Mouse (Mus musculus) adrenal gland, postnatal 25 days (tissue): ENCODE results near the gene Wbp1. TPM values are rescaled to one million over a fixed set of nuclear protein-coding genes. Genes with fewer than 3 reads are reported as not detected.

Experiments
- DNase-seq: peaks from one replicate; pipeline ENCODE4 v3.0.0; 2021; ENCODE audit warnings: mixed read lengths
- microRNA-seq, 2 experiments: library from miRNA; unstranded; fragments of <30 nt; microRNA quantifications; one replicate each; pipeline ENCODE4 v1.2.0; 2021
- total RNA-seq: library from RNA; stranded (reverse); gene quantifications from 2 replicates; pipeline ENCODE4 v1.2.3, GENCODE M21; 2021

Wbp1 gene
- total RNA-seq, 1 experiment from 2014 or later: 118 TPM

DNA sequence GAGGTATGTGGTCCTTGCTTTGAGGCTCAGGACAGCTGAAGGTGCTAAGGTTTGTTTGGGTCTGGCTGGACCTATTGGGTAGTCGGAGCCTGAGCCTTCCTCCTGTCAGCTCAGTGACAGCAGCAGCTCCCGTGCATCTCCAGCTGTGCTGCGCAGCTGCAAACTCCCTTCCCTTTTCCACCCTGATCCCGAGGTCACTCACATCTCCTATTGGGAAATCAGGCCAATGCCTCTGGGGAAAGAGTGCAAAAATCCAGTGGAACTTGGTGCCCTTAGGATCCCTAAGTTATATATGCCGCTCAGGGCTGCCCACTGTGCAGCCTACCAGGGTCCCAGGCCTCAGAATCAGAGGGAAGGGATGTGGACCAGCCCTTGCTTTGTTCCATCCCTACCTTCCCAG, 37.9 kb downstream of the Wbp1 start:
- DNase-seq: no peak

- no peak for DNase-seq
Observed at GRCm38 (mm10) chr6:83080210-83080609, 41.1 kb downstream of the Wbp1 start.

- DNase-seq: peak; percentile 99
Observed at GRCm38 (mm10) chr6:83078324-83078858, 43.0 kb downstream of the Wbp1 start.

DNA sequence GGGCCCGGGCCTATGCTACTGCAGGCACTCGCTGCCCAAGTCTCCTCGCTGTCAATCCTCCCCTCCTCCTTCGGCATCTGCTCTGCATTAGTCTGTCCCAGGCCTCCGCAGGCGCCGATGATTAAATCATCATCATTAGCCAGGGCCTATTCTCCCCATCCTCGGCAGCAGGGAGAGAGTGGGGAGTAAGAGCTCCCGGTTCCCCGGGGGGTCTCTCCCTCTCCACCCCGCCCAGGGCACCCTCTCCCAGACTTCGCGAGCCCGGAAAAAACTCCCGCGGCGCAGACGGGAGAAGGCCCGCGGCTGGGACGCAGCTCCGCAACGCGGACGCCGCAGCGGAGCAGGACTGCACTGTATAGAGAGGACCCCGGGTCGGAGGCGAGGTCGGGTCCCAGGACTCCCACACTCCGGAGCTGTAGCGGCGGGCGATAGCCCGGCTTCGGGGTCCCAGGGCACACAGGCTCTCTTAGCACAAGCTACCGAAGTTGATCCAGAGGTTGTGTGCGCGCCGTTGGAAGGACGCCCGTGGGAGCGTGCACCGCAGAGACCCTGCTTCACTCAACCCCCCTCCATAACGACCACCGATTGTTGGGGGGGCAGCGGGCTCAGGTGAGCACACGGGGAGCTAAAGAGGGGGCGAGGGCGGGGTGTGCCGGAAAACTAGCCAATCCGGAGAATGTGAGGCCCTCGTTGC, 43.6 kb downstream of the Wbp1 start, which contains the start of gene Pcgf1:
Gene Pcgf1 (plus strand): TSS at position 240 of the 694 bp plus-strand sequence.
- peak; percentile 46 for DNase-seq

DNA sequence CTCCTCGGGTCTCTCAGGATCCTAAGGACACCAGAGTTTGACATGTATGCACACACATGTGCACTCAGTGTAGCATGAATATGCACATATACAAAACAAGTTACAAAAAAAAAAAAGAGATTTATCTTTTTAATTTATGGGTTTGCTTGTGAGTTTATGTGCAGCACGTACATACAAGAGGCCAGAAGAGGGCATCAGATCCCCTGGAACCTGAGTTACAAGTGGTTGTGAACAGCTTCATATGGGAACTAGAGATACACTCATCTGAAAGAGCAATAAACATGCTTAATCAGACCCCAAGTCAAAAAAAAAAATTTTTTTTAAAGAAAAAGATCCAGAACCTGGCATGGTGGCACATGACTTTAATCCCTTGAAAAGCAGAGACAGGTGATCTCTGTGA, 46.4 kb downstream of the Wbp1 start:
- DNase-seq: no peak

- DNase-seq: peak; percentile 33
Observed at GRCm38 (mm10) chr6:83071220-83071619, 50.1 kb downstream of the Wbp1 start.

DNA sequence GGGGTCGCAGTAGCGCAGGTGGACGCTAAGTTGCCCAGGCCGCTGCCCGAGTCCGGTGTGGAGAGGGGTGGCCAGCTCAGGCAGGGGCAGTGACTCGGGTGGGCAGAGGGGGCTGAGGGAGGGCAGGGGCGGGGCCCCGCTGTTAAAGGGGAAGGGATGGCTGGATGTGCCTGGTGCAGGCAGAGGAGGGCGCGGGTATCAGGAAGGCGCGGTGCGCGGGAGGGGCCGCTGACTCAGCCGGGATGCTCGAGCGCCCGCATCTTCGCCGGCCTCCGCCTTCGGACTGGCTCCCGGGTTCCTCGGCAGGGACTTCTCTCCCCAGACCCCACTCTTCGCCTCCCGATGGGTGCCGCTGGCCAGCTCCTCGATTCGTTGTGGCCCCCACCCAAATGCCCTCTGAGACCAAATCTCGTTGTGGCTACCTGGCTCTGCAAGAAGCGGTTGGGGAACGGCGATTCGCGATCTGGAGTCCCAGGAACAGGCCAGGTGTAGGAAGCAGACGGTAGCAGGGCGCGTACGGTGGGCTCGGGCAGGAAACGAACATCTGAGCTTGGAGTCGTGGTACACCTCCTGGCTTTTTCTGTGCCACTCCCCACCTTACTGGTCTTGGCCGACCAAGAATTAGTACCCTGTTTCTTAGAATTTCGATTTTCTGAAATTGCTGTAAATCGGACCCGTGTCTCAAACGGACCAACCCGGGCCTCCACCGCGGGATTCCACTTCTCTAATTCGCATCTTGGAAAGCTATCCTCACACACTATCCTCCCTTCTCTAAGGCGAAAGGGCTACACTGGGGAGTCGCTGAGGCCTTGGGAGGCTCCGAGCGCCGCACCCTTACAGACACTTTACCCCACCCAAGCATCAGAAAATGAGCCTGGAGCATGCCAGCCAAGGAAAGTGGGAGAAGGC, 50.8 kb downstream of the Wbp1 start:
- DNase-seq: peak; percentile 51

DNA sequence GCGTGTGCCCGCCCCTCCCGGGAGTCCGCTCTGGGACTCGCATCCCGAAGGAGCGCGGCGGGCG, 51.3 kb downstream of the Wbp1 start, which contains the start of gene Tlx2:
Gene Tlx2 (minus strand): TSS at position 47 of the 64 bp plus-strand sequence.
- no peak for DNase-seq

DNA sequence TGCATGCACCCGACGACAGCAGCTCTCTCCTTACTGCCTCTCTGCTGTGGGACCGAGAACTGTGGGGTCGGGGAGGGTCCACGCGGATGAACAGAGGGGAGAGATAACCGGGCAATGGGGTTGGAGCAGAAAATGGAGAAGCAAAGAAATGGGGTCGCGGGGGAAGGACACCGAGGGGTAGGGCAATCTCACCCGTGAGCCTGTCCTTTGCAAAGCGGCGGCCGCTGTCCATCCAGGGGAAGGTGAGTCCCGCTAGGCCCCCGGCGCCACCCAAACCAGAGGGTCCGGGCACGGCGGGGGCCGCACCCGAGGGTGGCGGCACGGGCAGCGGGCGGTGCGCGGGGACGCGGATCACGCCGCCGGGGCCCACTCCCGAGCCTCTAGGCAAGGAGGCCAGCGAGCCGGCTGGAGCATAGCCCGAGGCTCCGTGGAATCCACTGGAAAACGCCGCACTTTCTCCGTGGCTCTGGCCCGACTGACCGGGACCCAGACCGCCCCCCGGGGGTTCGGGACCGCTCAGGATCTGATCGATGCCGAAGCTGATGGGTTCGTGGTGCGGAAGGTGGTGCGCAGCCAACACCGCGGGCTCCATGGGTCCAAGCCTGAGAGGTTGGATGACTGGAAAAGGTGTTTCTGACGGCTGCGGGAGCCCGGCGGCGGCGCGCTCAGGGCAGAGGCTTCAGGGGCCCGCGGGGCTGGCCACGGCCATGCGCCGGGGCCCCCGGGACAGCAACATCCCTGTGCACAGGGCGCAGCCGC, 51.7 kb downstream of the Wbp1 start:
- DNase-seq: no peak

Small RNA genes lying within 50 kb of the gene (microRNA-seq; reads per million reads assigned to microRNA genes)
- gene Mir3470a: 0 reads per million in 2 experiments

Other genes starting within 250 kb of the Wbp1 start
- gene Sema4f, start 181.8 kb downstream of the Wbp1 start, total RNA-seq: 1.00 and 1.4 TPM in 2 replicates
- gene M1ap, start 174.7 kb downstream of the Wbp1 start, total RNA-seq: not detected in 2 replicates
- 10.1 and 15.9 TPM in 2 replicates for gene Dok1, start 88.1 kb downstream of the Wbp1 start, total RNA-seq
- gene Loxl3, start 87.4 kb downstream of the Wbp1 start, total RNA-seq: 2.3 and 2.5 TPM in 2 replicates
- 214 TPM in 2 replicates for gene Aup1, start 67.0 kb downstream of the Wbp1 start, total RNA-seq
- 59.1 and 70.1 TPM in 2 replicates for gene Htra2, start 66.3 kb downstream of the Wbp1 start, total RNA-seq
- gene Dqx1, start 63.7 kb downstream of the Wbp1 start, total RNA-seq: 4.0 and 4.4 TPM in 2 replicates
- gene Tlx2, start 51.3 kb downstream of the Wbp1 start, total RNA-seq: 14.0 and 14.2 TPM in 2 replicates
- 61.8 and 64.2 TPM in 2 replicates for gene Pcgf1, start 43.7 kb downstream of the Wbp1 start, total RNA-seq
- gene Lbx2, start 35.2 kb downstream of the Wbp1 start, total RNA-seq: 11.6 and 22.8 TPM in 2 replicates
- 10.3 and 10.4 TPM in 2 replicates for gene Ccdc142, start 20.0 kb downstream of the Wbp1 start, total RNA-seq
- 10.6 and 12.1 TPM in 2 replicates for gene Gm42688, start 19.9 kb downstream of the Wbp1 start, total RNA-seq
- gene Mrpl53, start 12.5 kb downstream of the Wbp1 start, total RNA-seq: 92.9 and 112 TPM in 2 replicates
- 76.1 and 82.2 TPM in 2 replicates for gene Mogs, start 6.1 kb downstream of the Wbp1 start, total RNA-seq
- 24.3 and 31.3 TPM in 2 replicates for gene Ino80b, start 3.9 kb upstream of the Wbp1 start, total RNA-seq
- 17.6 and 22.6 TPM in 2 replicates for gene Rtkn, start 13.9 kb upstream of the Wbp1 start, total RNA-seq
- gene Wdr54, start 34.8 kb upstream of the Wbp1 start, total RNA-seq: 1.2 and 5.1 TPM in 2 replicates
- gene 1700003E16Rik, start 34.8 kb upstream of the Wbp1 start, total RNA-seq: 0.61 and 1.2 TPM in 2 replicates
- 138 and 172 TPM in 2 replicates for gene Dctn1, start 44.4 kb upstream of the Wbp1 start, total RNA-seq
- 0.12 TPM in 1 of 2 replicates, not detected in the other for gene Slc4a5, start 98.3 kb upstream of the Wbp1 start, total RNA-seq
- 29.2 and 47.6 TPM in 2 replicates for gene Mthfd2, start 204.3 kb upstream of the Wbp1 start, total RNA-seq
- 81.3 and 81.9 TPM in 2 replicates for gene Mob1a, start 204.5 kb upstream of the Wbp1 start, total RNA-seq
- gene Bola3, start 227.6 kb upstream of the Wbp1 start, total RNA-seq: 193 and 211 TPM in 2 replicates